Mouse (Mus musculus): ENCODE measurements around the gene Dock3.

Gene Dock3

DNA sequence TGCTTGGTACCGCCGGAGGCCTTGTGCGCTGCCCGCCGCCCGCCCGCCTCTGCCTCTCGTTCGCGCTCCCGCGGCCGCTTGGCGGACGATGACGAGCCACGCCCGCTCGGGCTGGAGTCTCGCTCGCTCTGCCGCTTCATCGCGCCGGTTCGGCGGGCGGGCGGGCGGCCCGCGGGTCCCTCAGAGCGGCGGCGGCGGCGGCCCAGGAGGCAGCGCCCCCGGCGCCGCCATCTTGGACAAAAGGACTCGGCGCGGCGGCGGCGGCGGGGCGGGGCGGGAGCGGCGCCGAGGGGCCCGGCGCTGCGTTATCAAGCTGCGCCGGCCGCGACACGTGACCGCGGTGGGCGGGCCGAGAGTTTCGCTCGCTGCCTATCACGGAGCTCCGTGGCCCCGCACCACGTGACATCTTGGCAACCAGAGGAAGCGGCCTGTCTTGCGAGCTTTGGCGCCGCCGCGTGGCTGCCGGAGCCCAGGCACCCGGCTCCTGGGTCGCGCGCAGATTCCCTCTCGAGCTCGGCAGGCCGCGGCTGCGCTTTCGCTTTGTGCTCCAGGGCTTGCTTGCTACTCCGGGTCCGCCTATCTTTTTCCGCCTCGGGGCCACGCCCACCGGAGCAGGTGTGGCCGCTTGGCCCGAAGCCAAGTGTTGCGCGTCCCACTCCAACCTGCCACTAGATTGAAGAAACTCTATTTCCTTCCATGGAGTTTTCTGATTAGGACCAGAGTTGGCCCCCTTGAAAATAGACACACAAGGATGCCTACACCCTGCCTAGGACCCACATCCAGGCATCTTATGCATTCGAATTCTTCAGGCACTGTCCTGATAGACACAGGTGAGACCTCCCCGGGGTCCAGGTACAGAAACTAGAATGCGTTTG is 344.6 kb downstream of the Dock3 start, which contains the start of gene Rbm15b:
Gene Rbm15b, minus strand, starts transcription at position 601 of the 875 bp plus-strand sequence.
- DNase-seq: peak; percentile 98

DNA sequence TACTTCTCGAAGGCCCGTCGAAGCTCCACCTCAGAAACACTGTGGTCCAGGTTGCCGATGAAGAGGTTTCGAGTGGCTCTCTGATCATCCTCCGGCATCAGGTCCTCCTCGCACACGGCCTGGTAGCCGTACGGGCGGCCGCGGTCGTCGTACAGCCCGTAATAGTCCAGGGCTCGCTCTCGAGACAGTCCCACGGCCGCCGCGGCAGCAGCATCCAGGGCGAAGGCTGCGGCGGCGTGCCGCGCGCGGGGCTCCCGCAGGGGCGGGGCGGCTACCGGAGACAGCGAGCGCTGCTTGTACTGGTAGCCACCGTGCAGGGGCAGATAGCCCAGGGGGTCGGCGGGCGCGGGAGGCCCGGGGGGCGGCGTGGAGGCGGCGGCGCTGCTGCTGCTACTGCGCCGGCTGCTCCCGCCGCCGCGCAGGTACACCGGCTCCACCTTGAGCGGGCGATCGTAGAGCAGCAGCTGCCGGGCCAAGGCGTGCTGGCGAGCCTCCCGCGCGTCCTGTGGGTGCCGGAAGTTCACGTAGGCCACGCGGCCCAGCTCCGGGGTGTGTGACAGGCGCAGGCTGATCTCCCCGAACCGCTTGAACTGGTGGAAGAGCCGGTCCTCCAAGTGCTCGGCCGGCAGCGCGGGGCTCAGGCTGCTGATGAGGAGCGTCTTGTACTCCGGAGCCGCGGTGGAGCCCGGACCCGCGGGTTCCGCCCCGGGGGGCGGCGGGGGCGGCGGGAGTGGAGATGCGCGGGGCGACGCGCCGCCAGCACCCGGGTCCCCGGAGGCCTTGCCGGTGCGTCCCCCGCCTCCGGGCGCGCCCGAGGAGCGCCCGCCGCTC is 345.6 kb downstream of the Dock3 start:
- peak; percentile 48 for DNase-seq

DNA sequence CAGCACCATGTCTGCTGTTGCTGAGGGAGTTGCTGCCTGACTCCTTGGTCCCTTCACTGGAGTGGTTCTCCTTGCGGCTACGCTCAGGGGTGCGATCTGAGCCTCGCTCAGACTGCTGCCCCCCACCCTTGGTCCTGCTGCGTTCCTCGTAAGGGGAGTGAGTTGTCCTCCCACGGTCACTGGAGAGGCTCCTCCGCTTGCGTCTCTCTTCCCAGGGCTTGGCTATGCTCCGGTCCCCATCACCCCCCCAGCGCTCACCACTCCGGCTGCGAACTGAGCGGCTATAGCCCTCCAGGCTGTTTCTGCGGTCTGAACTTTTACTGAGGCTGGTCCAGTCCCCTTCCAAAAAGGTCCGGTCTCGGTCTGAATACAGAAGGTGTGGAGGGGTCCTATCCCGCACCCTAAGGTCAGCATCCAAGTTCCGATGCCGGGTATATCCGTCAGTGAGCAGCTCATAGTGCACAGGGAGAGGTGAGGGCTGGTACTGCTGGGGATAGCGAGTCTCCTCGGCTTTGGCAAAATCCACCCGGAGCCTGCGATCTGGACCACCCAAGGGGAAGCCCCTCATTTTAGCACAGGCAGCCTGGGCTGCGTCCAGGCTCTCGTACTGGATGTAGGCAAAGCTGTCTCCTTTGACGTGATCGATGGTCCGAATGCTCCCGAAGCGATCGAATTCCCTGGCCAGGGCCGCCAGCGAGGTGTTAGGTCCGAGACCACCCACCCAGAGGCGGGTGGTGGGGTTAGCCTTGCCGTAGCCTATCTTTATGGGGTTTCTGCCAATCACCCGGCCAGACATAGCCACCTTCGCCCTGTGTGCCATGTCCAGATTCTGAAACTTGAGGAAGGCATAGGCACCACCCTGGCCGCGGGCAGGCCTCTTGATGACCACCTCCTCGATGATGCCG is 346.5 kb downstream of the Dock3 start:
- no peak for DNase-seq

DNA sequence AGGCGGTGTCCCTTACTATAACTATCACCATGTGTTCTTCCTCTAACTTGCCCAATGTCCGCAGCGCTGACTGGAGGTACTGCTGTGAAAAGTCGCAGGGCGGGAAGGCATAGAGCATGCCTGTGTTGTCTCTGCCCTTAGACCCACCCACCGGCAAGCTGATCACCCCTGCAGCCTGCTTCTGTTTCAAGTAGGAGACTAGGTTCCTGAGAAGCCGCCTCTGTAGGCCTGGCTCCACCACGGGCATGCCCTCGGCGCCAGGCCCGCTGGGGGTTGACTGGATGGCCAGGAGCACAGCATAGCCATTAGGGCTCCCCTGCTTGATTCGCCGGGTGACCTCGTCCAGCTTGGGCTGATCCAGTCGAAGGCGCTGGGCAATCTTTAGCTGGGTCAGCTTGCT is 347.4 kb downstream of the Dock3 start:
- DNase-seq: no peak

DNA sequence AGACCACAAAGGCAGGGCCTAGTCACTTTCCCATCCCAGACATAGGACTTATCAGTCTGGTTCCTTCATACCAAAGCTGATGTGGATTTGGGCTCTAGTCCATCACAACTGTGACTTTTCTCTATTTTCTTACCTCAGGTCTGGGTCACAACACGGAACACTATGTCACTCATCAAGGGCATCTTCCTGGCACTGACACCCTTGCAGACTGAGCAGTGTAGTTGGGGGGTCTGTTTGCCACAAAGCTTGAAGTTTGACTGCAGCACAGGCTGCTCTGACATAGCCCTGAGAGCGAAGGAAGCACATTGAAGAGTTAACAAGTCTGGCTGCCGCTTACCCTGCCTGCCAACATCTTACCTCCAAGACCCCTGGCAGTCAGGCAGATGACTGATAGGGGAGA is 348.6 kb downstream of the Dock3 start:
- no peak for DNase-seq

DNA sequence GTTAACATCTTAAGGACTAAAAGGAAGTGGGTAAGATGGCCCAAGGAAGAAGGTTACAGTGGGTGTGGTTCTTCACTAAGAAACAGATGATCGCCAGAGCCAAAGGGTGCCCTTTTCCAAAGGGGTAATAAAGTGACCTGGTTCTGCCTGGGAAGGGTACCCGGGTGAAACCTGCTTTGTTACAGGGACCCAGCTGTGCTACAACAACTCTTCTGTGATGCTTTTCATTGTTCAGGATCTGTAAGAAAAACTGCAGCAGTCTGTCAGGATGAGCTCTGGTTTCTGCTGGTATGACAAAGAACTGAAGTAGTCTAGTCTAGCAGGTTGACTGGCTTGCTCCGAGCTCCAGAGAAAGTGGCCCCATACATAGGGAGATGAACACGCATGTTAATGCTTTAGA is 349.5 kb downstream of the Dock3 start:
- DNase-seq: no peak

DNA sequence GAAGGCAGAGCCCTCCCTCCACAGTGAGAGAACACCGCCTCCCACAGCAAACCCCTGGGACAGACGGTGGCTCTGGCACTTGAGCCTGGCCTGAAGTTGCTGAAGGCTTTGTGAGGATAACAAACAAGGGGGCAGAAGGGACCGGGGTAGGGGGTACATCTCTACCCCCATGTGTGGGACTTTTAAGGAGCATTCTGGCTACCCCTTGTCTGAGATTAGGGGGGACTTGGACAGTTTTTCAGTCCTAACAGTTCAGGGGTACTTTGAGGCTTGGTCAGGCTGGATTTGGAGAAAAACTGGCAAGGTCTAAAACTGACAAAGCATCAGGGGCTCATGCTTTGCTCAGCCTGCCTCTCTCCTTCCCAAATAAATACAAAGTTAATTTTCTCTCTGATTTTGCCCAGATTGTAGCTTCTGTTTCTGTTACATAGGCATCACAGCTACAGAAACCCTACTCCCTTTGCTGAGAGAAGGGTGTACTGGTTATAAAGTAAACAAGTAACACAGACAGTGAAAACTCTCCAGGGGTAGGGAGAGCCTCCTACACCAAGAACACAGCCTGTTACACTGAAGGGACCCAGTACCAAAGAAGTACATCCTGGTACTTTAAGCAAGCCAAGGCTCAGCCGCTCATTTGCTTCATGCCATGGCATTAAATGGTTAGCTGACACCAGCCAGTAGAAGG is 350.5 kb downstream of the Dock3 start:
- no peak for DNase-seq

DNA sequence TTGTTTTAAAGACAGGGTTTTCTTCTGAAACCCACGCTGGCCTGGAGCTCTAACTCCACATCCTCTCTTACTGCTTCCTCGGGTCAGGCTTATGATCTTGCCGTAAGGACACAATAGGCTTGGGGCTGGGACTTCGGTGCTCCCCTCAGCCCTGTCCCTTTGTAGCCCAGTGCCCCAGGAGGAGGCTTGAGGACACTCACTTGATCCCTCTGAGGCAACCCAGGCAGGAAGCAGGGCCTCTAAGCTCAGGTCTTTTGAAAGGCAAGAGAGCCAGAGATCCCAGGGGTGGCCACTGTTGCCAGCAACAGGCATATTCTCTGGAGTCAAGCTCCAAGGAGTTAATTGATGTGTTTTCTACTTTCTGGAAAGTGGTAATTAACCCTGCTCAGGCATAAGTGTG is 352.2 kb downstream of the Dock3 start:
- DNase-seq: no peak

DNA sequence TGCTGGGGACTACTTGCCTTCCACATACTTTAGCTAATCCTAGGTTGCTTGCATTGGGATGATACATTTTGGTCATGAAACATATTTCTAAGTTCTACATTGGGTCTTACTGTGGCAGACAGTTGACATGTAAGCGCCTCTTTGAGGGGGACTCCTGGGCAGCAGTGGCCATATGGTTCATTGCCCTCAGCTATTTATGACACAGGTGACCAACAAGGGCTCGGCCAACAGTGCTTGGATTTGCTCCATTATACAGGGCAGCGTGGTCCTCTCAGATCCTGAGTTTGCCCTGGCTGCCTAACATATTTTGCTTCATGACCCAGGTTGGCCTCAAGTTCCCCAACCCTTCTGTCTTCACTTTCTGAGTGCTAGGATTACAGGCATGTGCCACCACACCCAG is 355.0 kb downstream of the Dock3 start:
- no peak for DNase-seq

DNA sequence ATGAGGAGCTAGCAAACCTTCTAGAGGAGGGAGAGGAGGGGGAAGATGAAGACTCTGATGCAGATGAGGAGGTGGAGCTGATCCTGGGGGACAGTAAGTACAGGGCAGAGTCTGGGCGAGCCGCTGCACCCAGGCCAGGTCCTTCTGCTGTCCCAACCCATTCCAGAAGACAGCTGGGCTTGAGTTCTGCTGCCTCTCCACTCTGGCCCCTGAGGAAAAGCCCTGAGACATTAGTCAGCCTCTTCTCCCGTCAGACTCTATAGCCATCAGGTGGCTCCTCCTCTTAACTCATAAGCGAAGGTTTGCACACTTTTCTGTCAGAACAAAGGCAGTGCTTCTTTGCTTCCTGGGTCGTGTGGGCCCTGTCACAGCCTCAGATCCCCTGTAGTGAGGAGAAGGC is 357.5 kb downstream of the Dock3 start:
- DNase-seq: no peak

DNA sequence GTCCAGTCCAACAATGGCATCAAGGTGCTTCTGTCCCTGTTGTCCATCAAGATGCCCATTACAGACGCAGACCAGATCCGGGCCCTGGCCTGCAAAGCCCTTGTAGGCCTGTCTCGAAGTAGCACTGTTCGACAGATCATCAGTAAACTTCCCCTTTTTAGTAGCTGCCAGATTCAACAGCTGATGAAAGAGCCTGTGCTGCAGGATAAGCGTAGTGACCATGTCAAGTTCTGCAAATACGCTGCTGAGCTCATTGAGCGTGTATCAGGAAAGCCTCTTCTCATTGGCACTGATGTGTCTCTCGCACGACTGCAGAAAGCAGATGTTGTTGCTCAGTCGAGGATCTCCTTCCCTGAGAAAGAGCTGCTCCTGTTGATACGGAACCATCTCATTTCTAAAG is 373.7 kb downstream of the Dock3 start:
- no peak for DNase-seq

DNA sequence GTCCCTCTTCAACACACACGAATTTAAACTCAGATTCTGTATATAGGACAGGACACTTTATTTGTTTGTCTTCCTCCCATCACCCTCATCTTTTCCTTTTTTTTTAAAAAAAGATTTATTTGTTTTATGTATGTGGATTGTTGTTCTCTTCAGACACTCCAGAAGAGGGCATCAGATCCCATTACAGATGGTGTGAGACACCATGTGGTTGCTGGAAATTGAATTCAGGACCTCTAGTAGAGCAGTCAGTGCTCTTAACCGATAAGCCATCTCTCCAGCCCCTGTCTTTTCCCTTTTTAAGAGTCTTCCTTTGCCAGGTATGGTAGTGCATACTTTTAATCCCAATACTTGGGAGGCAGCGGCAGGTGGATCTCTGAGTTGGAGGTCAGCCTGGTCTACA is 375.0 kb downstream of the Dock3 start:
- DNase-seq: no peak

Measured in lung, postnatal 14 days (tissue).